Mouse (Mus musculus): ENCODE measurements at regions not wholly inside any gene's neighbourhood (a gene's known extent, or its start where the extent isn't known, plus 50 kb on each side); places are given as distances from the start of the nearest gene placed in this dataset.

- no peak for DNase-seq (ENCODE audit: low read depth in 1 of 2, low spot score in 2 of 2)
These were observed 342.3 kb downstream of the Foxo1 start for GRCm38 (mm10) chr3:52610466-52610865.

DNA sequence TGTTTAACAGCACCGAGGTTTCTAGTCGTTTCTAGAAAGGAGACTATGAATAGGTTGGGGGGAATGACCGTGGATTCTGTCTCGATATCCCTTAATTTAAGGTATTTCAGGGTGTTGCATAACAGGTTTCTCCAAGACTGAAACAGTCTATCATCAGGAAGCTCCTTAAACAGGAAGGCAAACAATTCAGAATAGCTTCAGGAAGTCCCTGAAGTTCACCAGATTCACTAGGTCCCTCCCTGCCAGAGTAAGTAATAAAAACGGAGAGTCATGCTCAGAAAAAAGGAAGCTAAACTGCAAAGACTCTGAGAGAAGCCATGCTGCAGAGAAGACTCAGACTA, 339.9 kb downstream of the Foxo1 start:
- no peak for DNase-seq (ENCODE audit: low read depth in 1 of 2, low spot score in 2 of 2)

DNA sequence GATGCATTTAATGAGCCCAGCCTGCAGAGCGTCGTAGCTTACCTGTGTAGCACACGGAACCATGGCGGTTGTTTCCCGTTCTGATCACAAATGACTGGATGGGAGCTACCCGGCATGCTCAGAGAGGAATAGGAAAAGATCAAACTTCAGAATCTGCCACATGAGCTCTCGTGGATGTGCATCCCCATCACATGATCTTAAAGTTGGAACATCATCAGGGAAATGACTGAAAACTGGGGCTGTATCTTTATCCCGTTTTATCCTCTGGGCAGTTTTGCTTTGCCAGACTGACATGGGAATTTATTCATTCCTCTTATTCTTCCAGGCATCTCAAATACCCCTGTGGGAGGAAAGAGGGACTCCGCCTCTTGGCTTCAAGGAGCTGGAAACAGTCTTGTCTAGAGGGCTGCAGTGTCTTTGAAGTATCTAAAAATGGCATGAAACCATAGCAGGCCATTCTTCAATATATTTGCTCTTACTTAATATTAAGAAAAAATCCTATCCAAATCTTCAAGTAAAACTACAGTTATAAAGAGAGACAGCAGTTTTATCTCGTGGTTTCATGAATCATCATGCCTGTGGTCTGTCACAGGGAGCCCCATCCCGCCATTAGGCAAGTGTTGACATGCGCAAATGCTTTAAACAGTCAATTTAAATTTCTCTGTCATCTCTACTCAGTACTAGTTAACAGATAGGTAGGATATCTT, 339.4 kb downstream of the Foxo1 start:
- no peak for DNase-seq (ENCODE audit: low read depth in 1 of 2, low spot score in 2 of 2)

DNA sequence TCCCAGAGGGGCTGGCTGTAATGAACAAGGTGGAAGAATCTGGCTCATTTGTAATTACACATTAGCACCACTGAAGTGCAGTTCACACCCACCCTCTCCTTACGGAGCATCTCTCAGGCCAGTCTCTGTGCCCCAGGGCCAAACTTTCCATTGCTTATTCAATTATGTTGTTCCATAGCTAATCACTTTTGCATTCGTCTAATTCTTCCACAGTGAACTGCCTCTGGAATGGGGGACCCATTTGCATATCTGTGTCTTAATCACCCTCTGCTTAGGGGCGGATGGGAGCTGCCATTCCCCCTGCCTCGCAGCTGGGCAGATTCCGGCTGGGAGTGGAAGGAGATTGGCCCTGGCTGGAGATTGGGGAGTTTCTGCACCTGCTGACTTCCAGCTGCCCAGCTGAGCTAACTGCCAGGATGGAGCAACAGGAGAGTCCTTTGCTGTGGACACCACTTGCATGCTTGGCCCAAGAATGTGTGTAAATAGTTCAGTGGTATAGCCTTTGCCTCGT, 337.2 kb downstream of the Foxo1 start:
- DNase-seq (ENCODE audit: low read depth in 1 of 2, low spot score in 2 of 2): no peak

DNA sequence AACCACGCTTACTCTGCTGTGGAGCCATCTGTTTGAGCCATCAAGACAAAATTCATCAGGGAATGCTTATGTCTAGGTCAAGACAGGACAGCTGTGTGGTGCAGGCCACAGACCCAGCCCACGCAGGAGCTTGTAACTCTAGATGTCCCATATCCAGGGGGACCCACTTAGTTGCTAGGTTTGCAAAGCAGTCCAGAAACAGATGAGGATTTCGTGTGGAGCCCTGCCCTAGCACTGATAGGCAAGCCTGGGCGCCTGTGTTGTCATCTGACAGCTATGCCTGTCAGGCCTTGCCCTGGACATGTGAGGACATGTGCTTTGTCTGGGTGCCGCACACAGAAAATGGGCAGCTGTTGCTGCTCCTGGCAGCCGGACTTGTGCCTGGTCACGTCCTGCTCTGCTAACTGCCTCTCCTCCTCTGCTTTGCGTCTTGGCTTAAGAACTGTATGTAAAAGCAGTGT, 335.1 kb downstream of the Foxo1 start:
- DNase-seq (ENCODE audit: low read depth in 1 of 2, low spot score in 2 of 2): no peak

GRCm38 (mm10) chr3:52601011-52601745, 333.0 kb downstream of the Foxo1 start:
- DNase-seq (ENCODE audit: low read depth in 1 of 2, low spot score in 2 of 2): no peak

GRCm38 (mm10) chr3:52600581-52600980, 332.4 kb downstream of the Foxo1 start:
- DNase-seq (ENCODE audit: low read depth in 1 of 2, low spot score in 2 of 2): no peak

DNA sequence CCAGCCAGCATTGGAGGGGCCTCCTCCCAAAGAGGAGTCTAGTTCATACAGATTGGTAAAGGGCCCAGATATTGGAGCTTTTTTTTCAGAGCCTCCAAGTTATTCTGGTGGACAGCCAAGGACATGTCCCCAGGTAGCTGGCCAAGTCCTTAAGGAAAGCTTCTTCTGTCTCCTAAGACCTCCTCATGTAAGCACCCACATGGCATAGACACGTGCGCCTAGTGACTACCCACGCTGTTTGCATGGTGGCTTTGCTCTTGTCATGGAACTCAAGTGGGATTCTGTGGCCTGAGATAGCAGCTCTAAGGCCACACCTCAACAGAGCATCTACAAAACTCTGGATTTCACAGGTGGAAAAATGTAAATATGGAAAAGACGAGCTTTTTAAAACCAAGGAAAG, 332.0 kb downstream of the Foxo1 start:
- DNase-seq (ENCODE audit: low read depth in 1 of 2, low spot score in 2 of 2): no peak

DNA sequence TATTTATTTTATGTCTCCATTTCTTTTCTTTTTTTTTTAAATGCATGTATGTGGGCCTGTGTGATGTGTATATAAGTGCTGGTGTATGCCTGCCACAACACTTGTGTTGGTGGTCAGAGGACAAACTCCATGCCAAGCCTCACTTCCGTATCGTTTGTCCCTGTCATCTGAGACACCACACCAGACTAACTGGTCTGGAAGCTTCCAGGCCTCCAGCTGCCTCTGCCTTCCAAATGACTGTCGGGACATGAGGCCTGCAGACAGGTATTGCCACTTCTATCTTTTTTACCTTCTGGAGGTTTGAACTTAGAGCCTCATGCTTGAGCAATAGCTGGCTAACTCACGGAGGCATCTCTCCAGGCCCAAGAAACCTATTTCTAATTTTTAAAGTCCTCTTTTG, 318.3 kb downstream of the Foxo1 start:
- no peak for DNase-seq (ENCODE audit: low read depth in 1 of 2, low spot score in 2 of 2)

DNA sequence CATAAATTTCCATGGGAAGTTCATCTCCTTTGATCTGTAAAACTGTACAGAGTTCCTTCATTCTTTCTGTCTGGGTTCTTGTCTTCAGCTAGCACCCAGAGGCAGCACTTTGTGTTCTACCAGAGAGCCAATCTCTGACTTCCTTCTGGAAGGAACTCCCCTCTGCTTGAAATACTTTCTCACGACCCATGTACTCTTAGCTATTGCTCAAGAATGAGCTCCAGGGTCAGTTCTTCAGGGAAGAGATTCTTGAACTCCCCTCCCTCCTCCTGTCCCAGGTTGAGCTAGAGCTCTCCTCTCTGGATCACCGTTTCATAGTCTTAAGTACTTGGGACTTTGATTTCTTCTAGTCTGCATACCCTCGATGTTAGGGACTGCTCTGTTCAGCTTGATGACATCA, 311.8 kb downstream of the Foxo1 start:
- no peak for DNase-seq (ENCODE audit: low read depth in 1 of 2, low spot score in 2 of 2)

DNA sequence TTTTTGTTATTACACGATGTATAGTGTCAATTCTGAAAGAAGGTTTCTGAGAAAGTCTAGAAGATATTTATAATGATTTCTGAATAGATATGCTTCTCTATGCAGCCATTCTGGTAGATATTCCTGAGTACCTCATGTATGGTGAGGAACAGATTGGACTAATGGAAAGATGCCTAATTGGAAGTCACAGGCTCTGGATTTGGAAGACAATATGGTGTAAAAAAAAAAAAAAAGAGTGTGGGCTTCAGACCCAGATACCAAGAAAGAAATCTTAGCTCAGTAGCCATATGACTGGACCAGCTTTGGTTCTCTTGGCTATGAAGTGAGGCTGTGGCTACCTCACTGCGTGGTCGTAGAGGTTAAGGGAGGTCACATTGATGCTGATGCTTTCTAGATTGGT, 311.0 kb downstream of the Foxo1 start:
- no peak for DNase-seq (ENCODE audit: low read depth in 1 of 2, low spot score in 2 of 2)

GRCm38 (mm10) chr3:52576703-52577244, 308.6 kb downstream of the Foxo1 start:
- no peak for DNase-seq (ENCODE audit: low read depth in 1 of 2, low spot score in 2 of 2)

DNA sequence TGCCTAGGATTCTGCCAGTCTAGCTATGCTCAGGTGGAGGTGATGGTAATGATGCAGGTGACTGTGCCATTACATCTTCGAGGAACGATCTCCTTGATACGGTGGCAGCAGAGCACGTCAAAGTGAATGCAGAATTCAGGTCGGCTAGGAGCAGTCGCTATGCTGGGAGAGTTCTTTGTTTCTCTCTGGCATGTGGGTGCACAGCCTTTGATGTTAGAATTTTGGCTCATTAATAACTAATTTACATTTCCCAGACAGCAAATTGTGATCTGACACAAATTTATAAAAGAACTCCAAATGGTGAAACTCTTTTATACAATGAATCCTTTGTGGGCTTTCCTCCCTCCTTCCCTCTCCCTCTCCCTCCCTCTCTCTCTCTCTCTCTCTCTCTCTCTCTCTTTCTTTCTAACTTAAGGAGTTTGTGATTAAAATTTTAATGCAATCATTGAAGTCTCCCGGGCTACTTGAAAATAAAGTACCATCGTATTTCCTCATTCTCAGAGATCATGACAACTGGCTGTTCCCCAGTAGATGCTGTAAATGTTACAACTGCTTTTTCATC, 307.2 kb downstream of the Foxo1 start:
- DNase-seq (ENCODE audit: low read depth in 1 of 2, low spot score in 2 of 2): no peak

- no peak for DNase-seq (ENCODE audit: low read depth in 1 of 2, low spot score in 2 of 2)
These were observed 306.2 kb downstream of the Foxo1 start for GRCm38 (mm10) chr3:52574341-52574740.

GRCm38 (mm10) chr3:52573806-52574205, 305.7 kb downstream of the Foxo1 start:
- DNase-seq (ENCODE audit: low read depth in 1 of 2, low spot score in 2 of 2): no peak

DNA sequence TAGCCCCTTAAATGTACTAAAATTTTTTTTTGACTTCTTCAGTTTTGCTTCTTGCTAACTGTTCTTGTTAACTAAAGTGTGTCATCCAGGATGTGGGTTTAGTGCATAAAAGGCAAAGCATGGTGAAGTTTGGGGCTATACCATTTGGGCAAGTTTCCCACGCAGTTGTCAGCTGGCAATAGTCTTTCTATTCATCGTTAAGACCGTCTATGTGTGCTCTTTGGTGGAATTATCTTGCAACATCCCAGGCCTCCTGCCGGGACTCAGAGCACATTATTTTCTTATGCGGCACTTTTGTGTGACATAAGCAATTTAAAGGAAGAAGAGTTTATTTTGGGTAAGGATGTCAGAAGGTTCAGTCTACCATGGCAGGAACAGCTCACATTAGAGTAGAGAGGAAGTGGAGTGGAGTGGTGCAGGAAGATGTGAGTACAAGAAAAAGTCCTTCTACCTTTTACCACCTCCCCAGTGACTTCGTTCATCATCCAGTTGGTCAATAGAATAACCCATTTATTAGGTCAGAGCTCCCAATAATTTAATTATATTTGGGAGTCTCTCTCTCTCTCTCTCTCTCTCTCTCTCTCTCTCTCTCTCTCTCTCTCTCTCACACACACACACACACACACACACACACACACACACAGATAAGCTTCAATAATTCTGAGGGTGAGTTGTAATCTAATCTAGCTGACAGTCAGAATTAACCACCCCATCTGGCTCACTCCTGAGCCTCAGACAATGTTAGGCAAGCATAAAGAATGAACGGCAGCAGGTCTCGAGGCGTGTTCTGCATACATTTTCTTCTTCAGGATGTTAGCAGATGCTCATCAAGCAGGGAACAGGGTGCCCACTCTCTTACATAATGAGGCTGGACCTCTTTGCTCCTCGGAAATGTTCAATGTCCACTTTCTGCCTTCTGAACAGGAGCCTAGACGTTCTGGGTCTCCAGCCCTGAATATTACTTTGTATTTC, 304.7 kb downstream of the Foxo1 start:
- DNase-seq (ENCODE audit: low read depth in 1 of 2, low spot score in 2 of 2): no peak

GRCm38 (mm10) chr3:52567606-52568372, 299.7 kb downstream of the Foxo1 start:
- DNase-seq (ENCODE audit: low read depth in 1 of 2, low spot score in 2 of 2): peak in 1 of 2 experiments; percentile 16

DNA sequence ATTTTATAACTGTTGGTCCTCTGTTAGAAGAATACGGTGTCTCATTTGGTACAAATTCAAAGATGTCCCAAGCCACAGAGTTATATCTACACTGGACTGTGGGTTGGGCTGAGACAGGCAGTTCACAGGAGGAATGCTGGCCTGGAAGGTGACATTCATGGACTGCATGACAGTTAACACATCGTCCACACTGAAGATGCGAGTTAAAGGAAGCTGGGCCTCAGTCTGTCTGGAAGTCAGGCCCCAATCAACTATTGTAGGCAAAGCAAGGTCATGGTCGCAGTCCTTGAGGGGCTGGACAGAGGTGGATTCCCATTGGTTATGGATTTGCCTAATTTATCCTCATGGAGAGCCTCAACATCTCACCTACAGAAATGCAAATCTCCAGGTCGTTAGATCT, 295.5 kb downstream of the Foxo1 start:
- no peak for DNase-seq (ENCODE audit: low read depth in 1 of 2, low spot score in 2 of 2)

DNA sequence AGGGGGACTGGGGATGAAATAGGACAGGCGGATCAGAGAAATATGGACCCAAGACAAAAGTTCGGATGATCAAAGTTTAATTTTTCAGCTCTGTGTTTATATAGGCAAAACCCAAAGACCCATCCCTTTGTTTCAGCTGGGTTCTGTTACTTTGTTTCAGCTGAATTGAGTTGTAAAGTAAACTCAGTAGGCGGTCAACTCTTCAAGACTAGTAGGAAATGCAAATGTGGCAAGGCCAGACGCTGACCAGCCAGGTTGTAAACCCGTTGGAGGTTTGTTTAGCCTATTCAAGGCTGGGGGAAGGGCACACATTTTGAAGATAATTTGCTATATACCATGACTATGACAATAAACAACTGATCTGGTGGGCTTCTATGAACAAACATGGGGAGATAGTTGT, 294.7 kb downstream of the Foxo1 start:
- no peak for DNase-seq (ENCODE audit: low read depth in 1 of 2, low spot score in 2 of 2)

DNA sequence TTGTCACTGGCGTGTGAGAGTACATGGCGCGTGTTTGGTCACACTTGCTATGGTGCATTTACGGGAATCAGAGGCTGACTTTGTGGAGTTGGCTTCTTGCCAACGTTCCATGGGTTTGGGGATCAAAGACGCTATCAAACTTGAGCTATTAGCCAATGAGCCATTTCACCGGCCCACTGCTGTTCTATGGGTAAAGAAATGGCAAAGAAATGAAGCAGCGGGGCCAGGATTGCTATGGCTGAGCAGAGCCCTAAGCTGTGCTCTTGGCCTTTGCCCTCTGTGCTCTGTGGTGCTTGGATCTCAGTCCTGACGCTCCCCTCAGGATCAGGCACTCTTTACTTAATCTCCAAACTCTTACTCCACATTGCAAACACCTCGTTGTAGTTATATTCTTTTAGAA, 291.3 kb downstream of the Foxo1 start:
- no peak for DNase-seq (ENCODE audit: low read depth in 1 of 2, low spot score in 2 of 2)
